ENCODE assay signal across 8 mouse cellular contexts in genomic region chr9:53340328-53340916, GRCm38 (mm10). TPM values are rescaled to one million over a fixed set of nuclear protein-coding genes. Genes with fewer than 3 reads are reported as not detected.
DNase-seq lines count a peak whose midpoint lies in the region; ATAC-seq and TF ChIP-seq lines count a peak whose summit lies in the region.

No protein-coding gene starts in this region.

- H3K4me3 ChIP-seq in layer of hippocampus, adult 2 months, result peak overlapping the region; percentile 59
- peak overlapping the region; percentile 43 for H3K4me3 ChIP-seq in forebrain, embryonic 15.5 days
- H3K4me3 ChIP-seq in limb, embryonic 13.5 days, result peak overlapping the region; percentile 54
- peak overlapping the region; percentile 37 for H3K4me3 ChIP-seq in neural tube, embryonic 14.5 days (ENCODE audit: low read depth, low read length)

- 0 out of 2 replicates have a peak overlapping the region, but pooled peaks have one; percentile 40 for H3K9ac ChIP-seq in forebrain, embryonic 15.5 days (replicated peaks)
- H3K9ac ChIP-seq in limb, embryonic 13.5 days, result no peak overlapping the region
- H3K9ac ChIP-seq in neural tube, embryonic 14.5 days (replicated peaks; ENCODE audit: low read depth, low read length), result no peak overlapping the region; the same call in 1 of the 2 replicates

- H3K27me3 ChIP-seq in forebrain, embryonic 15.5 days, result no peaks in the 10 kb centered on the region
- H3K27me3 ChIP-seq in limb, embryonic 13.5 days, result no peaks in the 10 kb centered on the region
- H3K27me3 ChIP-seq in neural tube, embryonic 14.5 days (ENCODE audit: control insufficient read depth, insufficient read depth, low read length), result no peaks in the 10 kb centered on the region

- H3K4me2 ChIP-seq in forebrain, embryonic 15.5 days (replicated peaks), result peak overlapping the region; percentile 90
- H3K4me2 ChIP-seq in limb, embryonic 13.5 days (replicated peaks), result peak overlapping the region; percentile 84
- peak overlapping the region; percentile 77 for H3K4me2 ChIP-seq in neural tube, embryonic 14.5 days (ENCODE audit: low read depth, low read length)

- no peak for TF ChIP-seq CTCF in layer of hippocampus, adult 2 months (conservative IDR thresholded peaks at IDR 0.05)

- H3K36me3 ChIP-seq in forebrain, embryonic 15.5 days, result no peaks in the 10 kb centered on the region
- no peaks in the 10 kb centered on the region for H3K36me3 ChIP-seq in limb, embryonic 13.5 days
- no peaks in the 10 kb centered on the region for H3K36me3 ChIP-seq in neural tube, embryonic 14.5 days (ENCODE audit: control insufficient read depth, insufficient read depth, low read length)

- no peak for DNase-seq in layer of hippocampus, adult 2 months (ENCODE audit: low spot score in 2 of 2)
- no peak for DNase-seq in layer of hippocampus, adult 9-10 months (ENCODE audit: low spot score)
- no peak for DNase-seq in spleen, adult 12 weeks (ENCODE audit: low spot score)
- no peak for DNase-seq in adrenal gland, adult 8-10 months
- DNase-seq in right cerebral cortex, postnatal 4 days, result no peak

- 0 out of 2 replicates have a peak, but pooled peaks have one; percentile 16 for ATAC-seq in forebrain, embryonic 15.5 days (replicated peaks)
- no peak for ATAC-seq in limb, embryonic 13.5 days (ENCODE audit: low FRiP score, low read depth)
- no peak for ATAC-seq in neural tube, embryonic 14.5 days (ENCODE audit: low read depth)

- H3K9me3 ChIP-seq in forebrain, embryonic 15.5 days, result no peaks in the 10 kb centered on the region
- no peaks in the 10 kb centered on the region for H3K9me3 ChIP-seq in limb, embryonic 13.5 days
- no peaks in the 10 kb centered on the region for H3K9me3 ChIP-seq in neural tube, embryonic 14.5 days (ENCODE audit: control insufficient read depth, low read length)

- no peak overlapping the region; the same call in 1 of the 2 replicates for H3K27ac ChIP-seq in layer of hippocampus, adult 2 months
- no peak overlapping the region for H3K27ac ChIP-seq in forebrain, embryonic 15.5 days (replicated peaks)
- no peak overlapping the region for H3K27ac ChIP-seq in limb, embryonic 13.5 days
- no peak overlapping the region for H3K27ac ChIP-seq in neural tube, embryonic 14.5 days (ENCODE audit: low read depth, low read length)

- 50% methylated on average over 17 of the region's 17 CpGs for WGBS in forebrain, embryonic 15.5 days
- WGBS in limb, embryonic 13.5 days, result 17% methylated on average over 17 of the region's 17 CpGs
- 42% methylated on average over 17 of the region's 17 CpGs for WGBS in neural tube, embryonic 14.5 days

- peaks cover 10% of the 10 kb centered on the region for H3K4me1 ChIP-seq in forebrain, embryonic 15.5 days
- peaks cover 6% of the 10 kb centered on the region; the same call in 1 of the 2 replicates for H3K4me1 ChIP-seq in limb, embryonic 13.5 days
- 0 out of 2 replicates have a peak, but pooled peaks cover 6% of the 10 kb centered on the region for H3K4me1 ChIP-seq in neural tube, embryonic 14.5 days (ENCODE audit: control insufficient read depth, insufficient read depth, low read length)

RNA-seq across cellular contexts. Expression of gene Exph5, which starts 39.0 kb away (rescaled TPM):
- 1 to 10 TPM; 3.7 to 4.0 TPM for total RNA-seq in layer of hippocampus, adult 2 months (2021)
- polyA plus RNA-seq in forebrain, embryonic 15.5 days (2015; fragmentation: Nextera tagmentation; extraction: Ambion mirVana), result 0.09 and 0.11 TPM in 2 replicates
- 0.97 and 1.2 TPM in 2 replicates for polyA plus RNA-seq in limb, embryonic 13.5 days (2015; fragmentation: Nextera tagmentation; extraction: Ambion mirVana)
- 0.18 and 0.50 TPM in 2 replicates for polyA plus RNA-seq in neural tube, embryonic 14.5 days (2014; fragmentation: Nextera tagmentation; extraction: Ambion mirVana)
- under 1 TPM; 0.10 to 0.28 (median 0.25) TPM for total RNA-seq in adrenal gland, adult 8-10 months (2022)

RNA-seq across cellular contexts. Expression of gene Kdelc2, which starts 43.4 kb away (rescaled TPM):
- total RNA-seq in layer of hippocampus, adult 2 months (2021), result 1 to 10 TPM; 5.5 to 6.1 TPM
- 5.0 and 5.2 TPM in 2 replicates for polyA plus RNA-seq in forebrain, embryonic 15.5 days (2015; fragmentation: Nextera tagmentation; extraction: Ambion mirVana)
- 19.6 and 23.7 TPM in 2 replicates for polyA plus RNA-seq in limb, embryonic 13.5 days (2015; fragmentation: Nextera tagmentation; extraction: Ambion mirVana)
- polyA plus RNA-seq in neural tube, embryonic 14.5 days (2014; fragmentation: Nextera tagmentation; extraction: Ambion mirVana), result 3.8 and 7.2 TPM in 2 replicates
- total RNA-seq in adrenal gland, adult 8-10 months (2022), result 10 to 100 TPM in 3 of 4 experiments, 1 to 10 TPM in 1; 9.7 to 13.6 (median 10.5) TPM
